Mouse (Mus musculus) hindbrain, embryonic 15.5 days (tissue): ENCODE data around the gene Chrm1. TPM values are rescaled to one million over a fixed set of nuclear protein-coding genes. Genes with fewer than 3 reads are reported as not detected.
A peak's percentile ranks its signal among the peaks of the same experiment; 100 is the strongest.

Source experiments
- ATAC-seq: fragments of 200-750 bp; cut with Nextera tagmentation; 2 replicates; pipeline ENCODE4 v1.8.0; 2017; ENCODE audit warnings: low read depth, moderate number of reproducible peaks, moderate TSS enrichment; ENCODE audit not compliant: low FRiP score
- H3K27ac ChIP-seq: fragments of 300-500 bp; sonication (generic); replicated peaks from 2 replicates; pipeline ENCODE4 v1.5.1; 2015; ENCODE audit warnings: mild to moderate bottlenecking, inconsistent platforms
- H3K27me3 ChIP-seq: fragments of 300-500 bp; sonication (generic); 2 replicates; pipeline ENCODE4 v1.6.1; 2015; ENCODE audit warnings: control low read depth, inconsistent platforms
- H3K36me3 ChIP-seq: fragments of 300-500 bp; sonication (generic); 2 replicates; pipeline ENCODE4 v1.6.1; 2015; ENCODE audit warnings: control low read depth, inconsistent platforms
- H3K4me1 ChIP-seq: fragments of 300-500 bp; sonication (generic); replicated peaks from 2 replicates; pipeline ENCODE4 v1.6.1; 2015; ENCODE audit warnings: control low read depth, inconsistent platforms
- H3K4me2 ChIP-seq: fragments of 300-500 bp; sonication (generic); 2 replicates; pipeline ENCODE4 v1.6.1; 2015; ENCODE audit warnings: moderate library complexity, mild to moderate bottlenecking, inconsistent platforms
- H3K4me3 ChIP-seq: fragments of 300-500 bp; sonication (generic); 2 replicates; pipeline ENCODE4 v1.5.1; 2015; ENCODE audit warnings: mild to moderate bottlenecking, inconsistent platforms
- H3K9ac ChIP-seq: fragments of 300-500 bp; sonication (generic); 2 replicates; pipeline ENCODE4 v1.6.1; 2015; ENCODE audit warnings: inconsistent platforms
- H3K9me3 ChIP-seq: fragments of 300-500 bp; sonication (generic); 2 replicates; pipeline ENCODE4 v1.6.1; 2016; ENCODE audit warnings: control low read depth, inconsistent platforms
- WGBS: fragments of 180-500 bp; shearing (Covaris S2); methylation state at CpG from one replicate; pipeline ENCODE4 v1.1.7; 2015; 5-methylcytosine and 5-hydroxymethylcytosine counted together
- polyA plus RNA-seq: library from polyadenylated mRNA; unstranded; fragments of >200 nt; fragmentation: Nextera tagmentation; extraction: Ambion mirVana; gene quantifications from 2 replicates; pipeline ENCODE4 v1.2.1, GENCODE M21; 2015

Gene Chrm1
- polyA plus RNA-seq, 1 experiment from 2014 or later: 0.54 TPM

DNA sequence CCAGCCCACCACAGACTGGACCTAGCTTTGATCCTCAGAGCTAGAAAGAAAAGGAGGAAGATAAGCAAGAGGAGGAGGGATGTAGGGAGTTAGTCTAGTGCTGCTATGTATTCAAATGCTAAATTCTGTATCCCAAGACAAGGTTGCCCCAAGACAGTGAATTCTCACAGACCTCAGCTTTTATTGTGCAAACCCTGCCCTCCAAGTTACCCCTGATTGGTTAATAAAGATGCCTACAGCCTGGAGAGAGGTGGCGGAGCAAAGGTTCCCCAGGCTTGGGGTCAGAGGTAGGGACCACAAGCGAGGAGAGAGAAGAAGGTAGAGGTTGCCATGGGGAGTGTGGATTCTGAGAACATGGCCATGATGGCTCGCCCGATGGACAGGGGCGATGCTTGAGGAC lies 29.2 kb downstream of the Chrm1 start:
- Histone ChIP-seq H3K9ac (no peak overlapping the region), H3K4me2 (no peak overlapping the region), H3K4me3 (no peak overlapping the region), H3K9me3 (no peaks in the 10 kb centered on the region), H3K36me3 (no peaks in the 10 kb centered on the region), H3K27ac (no peak overlapping the region), H3K4me1 (no peaks in the 10 kb centered on the region), H3K27me3 (no peaks in the 10 kb centered on the region)
- WGBS: 55% methylated on average over 5 of the region's 5 CpGs
- no peak for ATAC-seq

DNA sequence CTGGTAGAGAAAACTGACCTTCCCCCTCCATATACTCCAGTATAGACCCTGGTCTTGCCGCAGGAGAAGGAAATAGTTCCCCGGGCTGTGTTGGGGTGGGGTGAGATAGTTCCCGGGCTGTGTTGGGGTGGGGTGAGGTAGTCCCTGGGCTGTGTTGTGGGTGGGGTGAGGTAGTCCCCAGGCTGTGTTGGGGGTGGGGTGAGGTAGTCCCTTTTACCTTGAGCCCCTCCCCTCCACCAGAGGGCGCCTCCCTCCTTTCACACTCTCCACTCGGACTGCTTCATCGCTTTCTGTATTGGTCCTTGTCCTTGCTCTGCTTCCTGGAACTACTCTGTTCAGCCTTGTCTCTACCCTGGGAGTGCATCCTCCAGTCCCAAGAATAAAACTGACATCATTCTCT lies 31.7 kb downstream of the Chrm1 start:
- WGBS: 57% methylated on average over 6 of the region's 6 CpGs
- H3K4me1 ChIP-seq: no peaks in the 10 kb centered on the region
- no peak overlapping the region for H3K9ac ChIP-seq
- H3K27me3 ChIP-seq: no peaks in the 10 kb centered on the region
- H3K36me3 ChIP-seq: no peaks in the 10 kb centered on the region
- no peak overlapping the region for H3K4me3 ChIP-seq
- H3K4me2 ChIP-seq: no peak overlapping the region
- no peak overlapping the region for H3K27ac ChIP-seq
- 0 out of 2 replicates have a peak, but pooled peaks have one; percentile 47 for ATAC-seq
- no peaks in the 10 kb centered on the region for H3K9me3 ChIP-seq

DNA sequence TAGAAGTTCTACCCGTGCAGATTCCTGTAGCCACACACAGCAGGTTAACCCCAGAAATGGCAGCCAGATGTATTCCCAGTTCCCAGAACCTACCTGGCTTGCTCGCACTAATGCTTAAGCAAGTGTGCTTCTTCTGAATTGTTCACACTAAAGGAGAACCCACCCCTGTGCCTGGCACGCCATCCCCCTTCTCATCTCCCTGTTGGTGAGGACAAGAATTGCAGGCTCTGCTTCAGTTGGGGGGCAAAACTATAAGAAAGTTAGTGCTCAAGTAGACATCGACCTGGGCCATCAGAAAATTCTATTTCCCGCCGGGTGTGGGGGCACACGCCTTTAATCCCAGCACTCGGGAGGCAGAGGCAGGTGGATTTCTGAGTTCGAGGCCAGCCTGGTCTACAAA lies 36.1 kb downstream of the Chrm1 start:
- Histone ChIP-seq H3K4me2 (no peak overlapping the region), H3K4me1 (no peaks in the 10 kb centered on the region), H3K27me3 (no peaks in the 10 kb centered on the region), H3K27ac (no peak overlapping the region), H3K36me3 (no peaks in the 10 kb centered on the region), H3K4me3 (no peak overlapping the region), H3K9ac (no peak overlapping the region), H3K9me3 (no peaks in the 10 kb centered on the region)
- no peak for ATAC-seq
- WGBS: 90% methylated on average over 9 of the region's 9 CpGs

DNA sequence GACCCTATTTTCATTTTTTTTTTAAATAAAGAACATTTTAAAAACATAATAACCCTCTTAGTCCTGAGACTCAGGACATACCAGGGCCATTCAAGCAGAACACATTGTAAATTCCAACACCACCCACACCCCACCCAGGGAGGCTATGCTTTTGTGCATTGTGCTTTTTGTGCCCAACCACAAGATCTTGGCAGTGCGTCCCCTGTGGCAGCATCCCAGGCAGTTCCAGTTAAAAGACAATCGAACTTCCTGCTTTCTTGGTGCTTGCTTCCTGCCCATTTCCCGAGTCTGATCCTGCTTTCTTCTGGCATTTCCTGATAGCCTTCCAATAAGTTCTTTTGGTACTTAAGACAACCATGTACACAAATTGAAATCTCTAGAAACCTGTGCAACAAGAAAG lies 38.9 kb downstream of the Chrm1 start:
- Histone ChIP-seq H3K4me2 (no peak overlapping the region), H3K27me3 (no peaks in the 10 kb centered on the region), H3K4me3 (no peak overlapping the region), H3K9ac (no peak overlapping the region), H3K36me3 (peaks cover 11% of the 10 kb centered on the region), H3K9me3 (no peaks in the 10 kb centered on the region), H3K4me1 (no peaks in the 10 kb centered on the region), H3K27ac (no peak overlapping the region)
- WGBS: 55% methylated on average over 3 of the region's 3 CpGs
- ATAC-seq: no peak

DNA sequence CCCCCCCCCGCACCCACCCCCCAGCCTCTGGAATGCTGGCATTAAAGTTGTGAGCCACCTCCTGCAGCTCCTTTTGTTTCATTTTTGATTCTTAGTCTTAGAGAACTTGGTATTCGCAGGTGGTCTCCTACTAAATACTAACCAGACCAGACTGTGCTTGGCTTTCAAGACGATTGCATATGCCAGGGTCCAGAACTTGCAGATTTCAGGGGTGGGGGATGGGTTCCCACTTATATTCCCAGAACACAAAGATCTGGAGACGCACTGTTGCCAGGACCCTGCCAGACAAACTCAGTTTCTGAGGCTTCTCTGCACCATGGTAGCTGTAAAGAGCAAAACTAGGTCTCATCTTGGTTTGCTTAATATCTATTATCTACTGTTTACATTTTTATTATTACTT lies 40.0 kb downstream of the Chrm1 start:
- Histone ChIP-seq H3K4me2 (no peak overlapping the region), H3K4me1 (no peaks in the 10 kb centered on the region), H3K27ac (no peak overlapping the region), H3K4me3 (no peak overlapping the region), H3K27me3 (no peaks in the 10 kb centered on the region), H3K9me3 (no peaks in the 10 kb centered on the region), H3K36me3 (peaks cover 22% of the 10 kb centered on the region), H3K9ac (no peak overlapping the region)
- WGBS: 51% methylated on average over 3 of the region's 4 CpGs
- ATAC-seq: no peak

DNA sequence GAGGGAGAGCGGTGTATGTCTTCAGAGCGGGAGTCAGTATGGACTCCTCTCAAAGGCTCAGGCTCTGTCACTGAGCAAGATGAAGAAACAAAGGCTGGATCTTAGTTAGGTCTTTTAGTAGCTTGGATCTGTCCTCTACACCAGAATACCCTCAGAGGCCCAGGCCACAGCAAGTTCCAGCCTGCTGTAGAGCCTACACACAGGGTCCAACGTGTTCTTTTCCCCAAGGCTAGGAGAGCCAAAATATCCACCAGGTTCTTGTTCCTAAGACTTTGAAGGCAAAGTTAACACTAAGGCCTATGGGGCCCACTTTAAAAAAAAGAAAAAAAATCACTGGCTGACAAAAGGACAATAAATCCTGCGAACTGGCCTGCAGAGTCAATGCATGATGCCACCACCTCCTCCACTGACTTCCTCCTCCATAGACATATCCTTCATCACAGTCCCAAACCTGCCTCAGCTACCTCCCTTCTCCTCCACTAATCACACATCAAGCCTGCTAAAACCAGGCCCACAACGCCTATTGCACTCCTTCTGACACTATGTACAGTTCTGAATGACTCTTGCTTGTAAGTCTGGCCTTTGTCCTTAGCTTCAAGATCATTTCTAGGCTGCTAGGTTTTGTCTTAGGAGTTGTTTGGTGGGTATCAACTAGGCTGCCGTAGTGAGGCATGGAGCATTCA lies 41.6 kb downstream of the Chrm1 start:
- H3K36me3 ChIP-seq: peaks cover 38% of the 10 kb centered on the region
- no peak for ATAC-seq
- H3K27ac ChIP-seq: no peak overlapping the region
- H3K9ac ChIP-seq: no peak overlapping the region
- H3K27me3 ChIP-seq: no peaks in the 10 kb centered on the region
- H3K4me1 ChIP-seq: no peaks in the 10 kb centered on the region; the same call in 1 of the 2 replicates
- H3K4me2 ChIP-seq: no peak overlapping the region
- H3K4me3 ChIP-seq: no peak overlapping the region
- 72% methylated on average over 6 of the region's 6 CpGs for WGBS
- no peaks in the 10 kb centered on the region for H3K9me3 ChIP-seq

DNA sequence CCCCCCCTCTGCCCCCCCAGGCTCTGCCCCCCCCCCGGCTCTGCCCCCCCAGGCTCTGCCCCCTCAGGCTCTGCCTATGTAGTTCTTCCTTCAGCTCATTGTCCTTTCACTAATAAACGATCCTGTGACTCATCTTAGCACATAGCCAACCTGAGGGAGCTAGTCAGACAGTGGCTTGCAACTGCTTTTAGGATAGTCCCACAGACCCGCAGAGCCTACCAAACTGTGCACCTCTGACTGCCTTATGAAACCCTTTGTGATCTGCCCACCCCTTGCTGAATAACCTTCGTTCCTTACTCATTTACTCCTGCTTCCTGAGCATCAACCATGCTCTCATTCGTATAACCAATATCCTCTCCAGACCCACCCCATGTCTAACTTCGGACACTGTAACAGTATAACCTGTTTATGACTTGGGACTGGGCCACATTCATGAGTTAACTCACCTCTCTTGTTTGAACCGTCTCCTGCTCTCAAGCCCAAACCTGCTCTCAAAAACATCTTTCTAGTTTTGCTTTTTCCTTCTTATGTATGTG lies 42.6 kb downstream of the Chrm1 start:
- H3K9ac ChIP-seq: no peak overlapping the region
- ATAC-seq: no peak
- peaks cover 10% of the 10 kb centered on the region for H3K4me1 ChIP-seq
- no peak overlapping the region for H3K4me3 ChIP-seq
- no peaks in the 10 kb centered on the region for H3K27me3 ChIP-seq
- no peak overlapping the region for H3K27ac ChIP-seq
- H3K4me2 ChIP-seq: no peak overlapping the region
- WGBS: 89% methylated on average over 7 of the region's 7 CpGs
- H3K9me3 ChIP-seq: no peaks in the 10 kb centered on the region
- peaks cover 48% of the 10 kb centered on the region for H3K36me3 ChIP-seq

DNA sequence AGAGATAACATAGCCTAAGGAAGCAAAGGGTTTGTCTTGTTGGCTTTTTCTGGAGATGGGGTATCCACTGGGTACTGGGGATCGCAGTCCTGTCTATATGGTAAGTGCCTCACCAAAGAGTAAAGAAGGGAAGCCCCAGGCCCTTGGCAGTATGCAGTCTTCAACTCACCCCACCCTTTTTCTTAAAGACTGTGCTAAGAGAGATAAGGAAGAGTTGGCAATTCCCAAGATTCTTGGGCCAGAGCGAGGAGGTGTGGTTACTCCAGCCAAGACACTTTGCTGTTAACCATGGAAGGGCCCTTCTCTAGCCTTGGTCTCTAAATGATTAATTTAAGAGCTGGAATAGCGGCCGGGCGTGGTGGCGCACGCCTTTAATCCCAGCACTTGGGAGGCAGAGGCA lies 43.3 kb downstream of the Chrm1 start:
- Histone ChIP-seq H3K9me3 (no peaks in the 10 kb centered on the region), H3K27me3 (no peaks in the 10 kb centered on the region), H3K9ac (no peak overlapping the region), H3K36me3 (peaks cover 52% of the 10 kb centered on the region), H3K4me2 (no peak overlapping the region), H3K4me3 (no peak overlapping the region), H3K4me1 (peaks cover 17% of the 10 kb centered on the region), H3K27ac (no peak overlapping the region)
- 96% methylated on average over 7 of the region's 7 CpGs for WGBS
- no peak for ATAC-seq

DNA sequence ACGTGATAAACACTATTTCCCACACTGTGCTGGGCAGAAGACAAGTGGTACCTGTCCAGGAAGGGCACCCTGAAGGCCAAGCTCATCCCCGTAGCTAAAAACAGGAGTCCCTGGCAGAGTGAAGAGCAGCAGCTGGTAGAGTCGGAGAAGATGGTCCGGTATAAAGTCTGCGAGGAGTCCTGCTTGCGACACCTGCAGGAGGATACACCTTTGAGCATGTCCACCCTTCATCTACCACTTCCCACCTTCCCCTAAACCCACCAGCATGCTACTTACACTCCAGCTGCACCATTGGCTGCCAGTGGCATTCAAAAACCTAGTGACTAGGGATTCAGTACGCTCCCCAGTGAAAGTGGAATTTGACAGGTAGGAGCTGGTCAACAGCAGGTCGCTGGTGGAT lies 45.4 kb downstream of the Chrm1 start:
- no peak overlapping the region for H3K4me3 ChIP-seq
- H3K36me3 ChIP-seq: peaks cover 59% of the 10 kb centered on the region
- no peak for ATAC-seq
- H3K27ac ChIP-seq: no peak overlapping the region
- peaks cover 30% of the 10 kb centered on the region for H3K4me1 ChIP-seq
- WGBS: 95% methylated on average over 8 of the region's 8 CpGs
- H3K4me2 ChIP-seq: no peak overlapping the region
- no peaks in the 10 kb centered on the region for H3K9me3 ChIP-seq
- H3K9ac ChIP-seq: no peak overlapping the region
- no peaks in the 10 kb centered on the region for H3K27me3 ChIP-seq

DNA sequence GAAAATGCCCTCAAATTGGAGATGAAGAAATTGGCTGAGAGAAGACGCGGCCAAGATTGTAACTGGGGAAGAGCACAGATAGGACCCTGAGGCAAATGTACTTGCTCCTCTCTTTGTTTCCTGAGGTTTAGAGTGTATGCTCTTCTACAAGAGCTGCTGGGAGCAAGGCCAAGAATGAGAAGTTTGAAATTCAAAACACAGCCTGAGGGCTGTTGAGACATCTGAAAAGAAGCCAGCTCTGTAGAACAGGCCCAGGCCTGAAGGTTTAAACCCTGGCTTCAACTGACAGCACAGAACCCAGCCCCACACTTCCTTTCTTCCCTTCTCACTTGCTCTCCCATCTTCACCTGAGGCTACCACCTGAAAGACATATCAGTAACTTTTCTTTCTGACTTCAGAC lies 46.5 kb downstream of the Chrm1 start:
- H3K9me3 ChIP-seq: no peaks in the 10 kb centered on the region
- H3K4me2 ChIP-seq: no peak overlapping the region
- H3K9ac ChIP-seq: no peak overlapping the region
- no peaks in the 10 kb centered on the region for H3K27me3 ChIP-seq
- peaks cover 38% of the 10 kb centered on the region for H3K4me1 ChIP-seq
- H3K4me3 ChIP-seq: no peak overlapping the region
- H3K27ac ChIP-seq: peak overlapping the region; percentile 31; the same call in 1 of the 2 replicates
- peaks cover 59% of the 10 kb centered on the region for H3K36me3 ChIP-seq
- no peak for ATAC-seq
- 65% methylated on average over 2 of the region's 2 CpGs for WGBS

DNA sequence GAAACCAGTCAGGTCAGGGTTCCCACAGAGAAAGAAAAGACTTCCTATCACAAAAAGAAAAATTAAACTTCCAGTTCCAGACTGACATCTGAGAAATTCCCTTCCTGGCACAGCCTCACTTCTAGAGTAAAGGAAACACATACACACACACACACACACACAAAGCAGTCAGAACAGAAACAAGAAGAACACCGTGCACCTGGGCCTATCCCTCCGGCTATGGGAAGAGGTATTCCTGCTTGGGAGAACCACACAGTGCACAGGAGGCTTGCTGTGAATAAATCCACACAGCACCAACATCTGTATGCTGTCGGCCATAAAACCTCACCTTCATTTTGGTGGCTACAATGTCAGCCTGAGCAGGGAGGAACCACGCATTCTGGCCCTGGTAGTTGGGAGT lies 47.9 kb downstream of the Chrm1 start:
- H3K4me2 ChIP-seq: peak overlapping the region; percentile 63
- H3K27ac ChIP-seq: peak overlapping the region; percentile 85; the same call in 1 of the 2 replicates
- H3K9ac ChIP-seq: 0 out of 2 replicates have a peak overlapping the region, but pooled peaks have one; percentile 30
- peaks cover 38% of the 10 kb centered on the region for H3K4me1 ChIP-seq
- peaks cover 55% of the 10 kb centered on the region for H3K36me3 ChIP-seq
- no peaks in the 10 kb centered on the region for H3K9me3 ChIP-seq
- no peaks in the 10 kb centered on the region for H3K27me3 ChIP-seq
- ATAC-seq: no peak
- H3K4me3 ChIP-seq: peak overlapping the region; percentile 51; the same call in 1 of the 2 replicates
- WGBS: 79% methylated on average over 4 of the region's 4 CpGs

DNA sequence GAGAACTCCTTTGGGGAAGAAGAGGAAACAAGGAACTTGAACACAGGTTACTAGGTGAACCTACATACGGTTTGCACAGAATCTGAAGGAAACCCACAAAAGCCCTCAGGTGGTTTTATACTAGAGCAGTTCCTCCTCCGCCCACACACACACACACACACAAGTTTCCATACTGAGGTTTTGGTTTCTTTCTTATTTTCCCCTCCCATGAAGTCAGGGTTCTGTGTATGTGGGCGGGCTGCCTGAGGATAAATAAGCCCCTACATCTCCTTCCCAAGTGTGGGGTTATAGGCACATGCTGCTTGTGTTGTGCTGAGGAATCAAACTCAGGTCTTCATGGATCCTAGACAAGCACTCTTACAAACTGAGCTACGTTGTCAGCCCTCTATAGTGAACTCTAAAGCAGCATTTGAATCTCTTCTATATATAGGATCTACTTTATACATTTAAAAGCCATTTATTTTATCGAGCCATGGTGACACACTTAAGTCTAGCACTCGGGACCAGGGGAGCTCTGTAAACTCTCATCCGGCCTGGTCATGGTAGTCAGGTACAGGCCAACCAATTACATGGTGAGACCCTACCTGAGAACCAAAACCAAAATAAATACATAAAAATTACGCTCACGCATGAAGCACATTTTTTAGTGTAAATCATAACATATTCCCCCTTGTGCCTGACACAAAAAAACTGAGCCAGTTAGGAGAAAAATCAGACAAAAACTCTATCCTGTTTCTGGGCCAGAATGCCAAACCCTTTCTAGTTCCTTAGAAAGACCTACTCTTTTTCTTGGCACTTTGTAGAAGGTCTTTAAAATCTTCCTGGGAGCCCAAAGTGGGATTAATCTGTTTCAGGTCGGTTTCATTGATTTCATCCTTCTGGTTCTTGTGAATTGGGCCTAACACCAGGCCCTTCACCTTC lies 48.6 kb downstream of the Chrm1 start:
- Histone ChIP-seq H3K27ac (peak overlapping the region; percentile 85), H3K9me3 (no peaks in the 10 kb centered on the region), H3K36me3 (peaks cover 50% of the 10 kb centered on the region), H3K9ac (peak overlapping the region; percentile 60), H3K27me3 (no peaks in the 10 kb centered on the region), H3K4me1 (peaks cover 38% of the 10 kb centered on the region), H3K4me3 (peak overlapping the region; percentile 51), H3K4me2 (peak overlapping the region; percentile 63)
- WGBS: 65% methylated on average over 10 of the region's 10 CpGs
- no peak for ATAC-seq
